Mouse (Mus musculus): ENCODE results near the gene St6gal1. TPM values are rescaled to one million over a fixed set of nuclear protein-coding genes. Genes with fewer than 3 reads are reported as not detected.

The St6gal1 gene
- polyA plus RNA-seq, 1 experiment, result 1.1 TPM

- TF ChIP-seq GATA1 (IDR thresholded peaks at IDR 0.05; ENCODE audit: low read length), result no peak
Observed at GRCm38 (mm10) chr16:23274005-23274404, 49.5 kb downstream of the St6gal1 start.

DNA sequence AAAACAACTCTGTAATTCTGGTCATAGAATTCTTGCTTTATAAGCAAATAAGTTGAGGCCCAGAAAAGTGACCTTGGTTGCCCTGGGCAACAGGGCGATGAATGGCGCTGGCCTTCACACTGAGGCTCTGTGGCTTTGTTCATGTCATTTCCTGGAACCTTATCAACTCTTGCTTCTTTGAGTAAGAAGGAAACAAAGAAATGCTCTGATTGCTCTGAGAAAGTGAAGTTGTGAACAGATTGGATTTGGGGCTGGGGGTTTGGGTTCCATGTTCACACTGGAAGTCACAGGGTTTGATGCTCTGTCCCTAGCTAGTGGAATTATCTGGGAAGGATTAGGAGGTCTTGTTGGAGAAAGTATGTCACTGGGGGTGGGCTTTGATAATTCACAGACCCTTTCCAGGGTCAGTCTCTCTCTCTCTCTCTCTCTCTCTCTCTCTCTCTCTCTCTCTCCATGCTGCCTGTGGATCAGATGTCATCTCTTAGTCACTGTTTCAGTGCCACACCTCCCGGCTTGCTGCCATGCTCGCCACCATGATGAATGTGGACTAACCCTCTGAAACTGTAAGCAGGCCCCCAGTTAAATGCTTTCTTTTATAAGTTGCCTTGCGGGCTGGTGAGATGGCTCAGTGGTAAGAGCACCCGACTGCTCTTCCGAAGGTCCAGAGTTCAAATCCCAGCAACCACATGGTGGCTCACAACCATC lies 50.2 kb downstream of the St6gal1 start:
- TF ChIP-seq GATA1 (IDR thresholded peaks at IDR 0.05; ENCODE audit: low read length), result no peak

- TF ChIP-seq GATA1 (IDR thresholded peaks at IDR 0.05; ENCODE audit: low read length), result no peak
Observed at GRCm38 (mm10) chr16:23275661-23276060, 51.1 kb downstream of the St6gal1 start.

DNA sequence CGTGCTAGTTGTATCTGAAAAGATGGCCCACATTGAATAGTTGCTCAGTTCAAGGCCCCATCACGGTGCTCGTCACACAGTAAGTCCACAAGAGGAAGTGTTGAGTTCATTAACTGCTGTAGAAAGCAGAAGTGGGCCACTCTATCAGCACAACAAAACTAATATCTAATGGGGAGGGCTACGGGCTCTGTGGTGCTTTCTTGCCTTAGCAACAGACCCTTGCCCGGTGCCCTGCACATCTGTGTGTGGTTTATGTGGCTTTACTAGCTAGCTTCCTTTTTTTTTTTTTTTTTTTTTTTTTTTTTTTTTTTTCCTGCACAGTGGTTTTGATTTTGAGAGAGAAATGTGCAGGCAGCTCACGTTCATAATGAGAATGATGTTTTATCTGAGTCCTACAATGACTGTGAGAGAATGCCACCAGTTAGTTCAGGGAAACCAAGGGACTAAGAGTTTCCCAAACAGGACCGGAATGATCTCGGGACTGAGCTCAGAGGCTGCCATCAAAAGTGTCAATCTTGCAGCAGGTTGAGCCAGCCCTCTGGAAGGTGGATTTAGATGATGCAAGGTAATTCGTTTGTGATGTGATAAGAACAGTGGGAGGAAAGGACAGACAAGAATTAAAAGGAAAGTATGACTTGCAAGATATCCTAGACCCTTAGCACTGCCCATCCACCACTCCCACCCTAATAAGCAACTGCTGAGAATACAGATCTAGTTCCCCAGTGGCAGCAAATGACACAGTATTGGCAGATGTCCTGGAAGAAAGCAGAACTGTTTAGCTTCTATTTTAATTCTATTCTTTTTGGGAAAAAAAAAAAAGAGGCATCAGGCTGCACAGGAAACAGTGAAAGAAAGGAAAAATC lies 55.6 kb downstream of the St6gal1 start:
- TF ChIP-seq GATA1 (IDR thresholded peaks at IDR 0.05; ENCODE audit: low read length), result no peak

- TF ChIP-seq GATA1 (IDR thresholded peaks at IDR 0.05; ENCODE audit: low read length), result no peak
Observed at GRCm38 (mm10) chr16:23280742-23281090, 56.2 kb downstream of the St6gal1 start.

DNA sequence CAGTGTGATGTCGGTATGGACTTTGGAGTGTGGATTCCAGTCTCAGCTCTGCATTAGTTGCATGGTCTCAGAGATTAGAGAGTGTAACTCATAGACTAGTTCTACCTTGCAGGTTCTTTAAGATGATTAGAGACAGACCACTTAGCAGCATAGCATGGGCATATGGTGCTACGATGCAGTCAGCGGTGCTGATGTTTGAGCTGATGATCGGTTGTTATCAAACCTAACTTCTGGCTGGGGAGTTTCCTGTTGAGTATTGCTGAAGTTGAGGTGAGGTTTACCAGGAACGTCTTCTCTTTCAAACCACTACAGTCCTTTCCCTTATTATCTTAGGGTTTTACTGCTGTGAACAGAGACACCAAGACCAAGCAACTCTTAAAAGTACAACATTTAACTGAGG lies 57.7 kb downstream of the St6gal1 start:
- peak; percentile 71 for TF ChIP-seq GATA1 (IDR thresholded peaks at IDR 0.05; ENCODE audit: low read length)

GRCm38 (mm10) chr16:23282941-23283340 lies 58.4 kb downstream of the St6gal1 start:
- TF ChIP-seq GATA1 (IDR thresholded peaks at IDR 0.05; ENCODE audit: low read length), result no peak

- no peak for TF ChIP-seq GATA1 (IDR thresholded peaks at IDR 0.05; ENCODE audit: low read length)
Observed at GRCm38 (mm10) chr16:23283677-23284076, 59.1 kb downstream of the St6gal1 start.

GRCm38 (mm10) chr16:23284470-23285394 lies 60.2 kb downstream of the St6gal1 start:
- TF ChIP-seq GATA1 (IDR thresholded peaks at IDR 0.05; ENCODE audit: low read length), result no peak

DNA sequence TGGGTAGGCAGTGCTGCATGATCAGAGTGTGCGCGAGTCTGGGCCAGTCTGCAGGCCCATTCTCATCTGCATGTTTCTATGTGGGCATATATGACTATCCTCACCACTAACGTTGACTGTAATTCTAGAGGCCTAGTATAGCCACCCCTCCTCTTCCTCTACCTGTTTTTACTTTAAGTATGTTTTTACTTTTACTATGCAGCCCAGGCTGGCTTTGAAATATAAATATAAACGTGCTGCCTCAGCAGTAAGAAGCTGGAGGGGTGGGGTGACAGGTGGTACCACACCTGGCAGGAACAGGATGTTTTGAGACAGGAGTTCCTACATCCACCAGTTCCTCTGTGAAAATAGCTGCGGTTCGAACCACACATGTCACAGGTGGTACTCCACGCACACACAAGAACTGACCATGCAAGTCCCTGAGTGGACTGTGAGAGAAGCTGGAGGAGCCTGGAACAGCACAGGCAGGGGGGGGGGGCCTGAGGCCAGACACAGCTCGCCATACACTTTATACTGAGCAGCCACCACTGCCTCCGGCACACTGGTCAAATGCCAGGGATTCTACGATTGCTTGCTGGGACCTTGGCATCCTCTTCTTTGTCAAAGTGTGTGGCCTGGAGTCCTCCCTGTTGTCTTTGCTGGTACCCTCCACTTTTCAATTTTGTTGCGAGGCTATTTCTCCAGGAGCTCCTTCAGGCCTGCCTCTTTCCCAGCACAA lies 62.0 kb downstream of the St6gal1 start:
- no peak for TF ChIP-seq GATA1 (IDR thresholded peaks at IDR 0.05; ENCODE audit: low read length)

DNA sequence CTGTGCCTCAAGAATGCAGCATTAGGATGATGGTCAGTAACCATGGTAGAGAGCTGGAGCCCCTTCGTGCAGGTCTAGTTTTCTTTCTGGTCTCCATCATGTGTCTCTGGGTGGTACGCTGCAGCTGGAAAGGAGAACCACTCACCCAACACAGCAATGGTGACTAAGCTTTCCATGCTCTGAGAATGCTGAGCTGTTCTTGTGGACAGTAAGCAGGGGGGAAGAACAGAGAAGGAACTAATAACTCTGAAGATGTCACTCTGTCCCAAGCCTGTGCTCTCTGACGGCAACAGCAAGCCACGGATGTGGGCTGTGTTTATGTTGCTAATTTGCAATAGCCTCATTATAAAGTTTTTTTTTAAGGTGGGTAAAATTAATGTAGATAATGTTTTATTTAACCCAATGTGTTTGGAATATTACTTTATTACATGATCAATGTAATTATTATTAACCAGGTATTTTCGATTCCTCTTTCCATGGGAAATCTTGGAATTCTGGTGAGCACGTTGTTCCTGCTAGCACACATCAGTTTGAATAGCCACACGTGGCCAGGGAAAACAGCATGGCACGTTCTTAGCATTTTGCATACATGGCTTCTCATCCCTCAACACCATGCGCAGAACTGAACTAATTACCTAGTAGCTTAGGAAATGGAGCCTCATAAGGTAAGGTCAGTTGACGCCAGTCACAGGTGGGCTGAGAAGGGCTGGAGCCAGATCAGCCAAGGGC lies 62.9 kb downstream of the St6gal1 start:
- TF ChIP-seq GATA1 (IDR thresholded peaks at IDR 0.05; ENCODE audit: low read length), result no peak

- TF ChIP-seq GATA1 (IDR thresholded peaks at IDR 0.05; ENCODE audit: low read length), result no peak
Observed at GRCm38 (mm10) chr16:23288103-23288502, 63.6 kb downstream of the St6gal1 start.

GRCm38 (mm10) chr16:23289424-23289823 lies 64.9 kb downstream of the St6gal1 start:
- TF ChIP-seq GATA1 (IDR thresholded peaks at IDR 0.05; ENCODE audit: low read length), result no peak

- no peak for TF ChIP-seq GATA1 (IDR thresholded peaks at IDR 0.05; ENCODE audit: low read length)
Observed at GRCm38 (mm10) chr16:23290171-23290570, 65.6 kb downstream of the St6gal1 start.
